Mouse (Mus musculus): ENCODE data around the gene Polr2e.

Polr2e gene

GRCm38 (mm10) chr10:79989272-79989786 lies 50.3 kb downstream of the Polr2e start:
- peak; percentile 62 for DNase-seq (ENCODE audit: low read depth, low spot score)

- DNase-seq (ENCODE audit: low read depth, low spot score): peak; percentile 64
Measured at GRCm38 (mm10) chr10:79988506-79989271, 50.9 kb downstream of the Polr2e start, which contains the start of gene Cnn2. Gene Cnn2, plus strand, starts transcription at chr10:79988584.

- DNase-seq (ENCODE audit: low read depth, low spot score): peak; percentile 51
Measured at GRCm38 (mm10) chr10:79987771-79988505, 51.7 kb downstream of the Polr2e start.

GRCm38 (mm10) chr10:79986963-79987362 lies 52.6 kb downstream of the Polr2e start:
- DNase-seq (ENCODE audit: low read depth, low spot score): peak; percentile 88

- DNase-seq (ENCODE audit: low read depth, low spot score): peak; percentile 75
Measured at GRCm38 (mm10) chr10:79986232-79986878, 53.2 kb downstream of the Polr2e start.
